Mouse (Mus musculus): Measurements from ENCODE around the gene Gpr146. TPM values are rescaled to one million over a fixed set of nuclear protein-coding genes. Genes with fewer than 3 reads are reported as not detected.

Gene Gpr146
- polyA plus RNA-seq, 1 experiment from 2014 or later = 1.4 TPM

DNA sequence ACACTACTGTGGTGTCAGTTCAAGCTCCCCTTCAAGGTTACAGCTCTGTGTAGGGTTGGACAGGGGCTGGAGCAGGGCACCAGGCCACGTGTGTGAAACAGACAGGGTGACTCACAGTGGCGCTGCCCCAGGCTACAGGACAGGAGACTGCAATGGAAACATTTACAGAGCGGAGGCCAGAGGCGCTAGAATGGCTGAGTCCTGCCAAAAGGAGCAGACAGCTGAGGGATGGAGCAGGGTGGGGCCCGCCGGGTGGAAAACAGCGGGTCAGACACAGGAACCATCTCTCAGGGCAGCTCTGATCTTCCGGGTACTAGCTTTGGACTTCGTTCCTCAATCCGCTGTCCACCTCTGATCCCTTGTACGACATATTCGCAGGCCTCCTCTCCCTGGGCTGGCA, 31.9 kb downstream of the Gpr146 start:
- 86% methylated on average over 12 of the region's 12 CpGs for WGBS
- no peaks in the 10 kb centered on the region for H3K36me3 ChIP-seq (replicated peaks)
- no peaks in the 10 kb centered on the region for H3K27me3 ChIP-seq
- H3K9me3 ChIP-seq = no peaks in the 10 kb centered on the region
- H3K4me1 ChIP-seq = peaks cover 7% of the 10 kb centered on the region
- no peak overlapping the region for H3K4me2 ChIP-seq
- no peak overlapping the region for H3K27ac ChIP-seq
- no peak overlapping the region for H3K9ac ChIP-seq
- ATAC-seq (ENCODE audit: low FRiP score) = no peak
- no peak overlapping the region for H3K4me3 ChIP-seq (replicated peaks)

DNA sequence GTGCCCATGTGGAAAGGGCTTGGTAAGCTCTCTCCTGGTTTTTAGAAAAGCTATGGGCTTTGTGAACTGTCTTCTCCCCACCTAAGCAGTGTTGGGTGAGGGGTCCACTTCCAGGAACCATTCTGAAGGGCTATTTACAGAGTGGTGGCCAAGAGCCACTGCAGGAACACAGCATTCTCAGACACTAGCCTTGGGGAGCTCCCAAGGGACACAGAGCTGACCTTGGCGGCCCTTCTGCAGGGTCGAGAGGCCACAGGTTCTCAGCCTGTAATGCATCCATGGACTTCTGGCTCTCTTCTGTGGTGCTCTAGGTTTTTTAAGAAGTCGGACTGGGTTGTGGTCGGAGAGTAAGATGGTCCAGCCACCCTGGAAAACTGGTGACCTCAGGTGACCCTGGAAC, 32.6 kb downstream of the Gpr146 start:
- H3K9me3 ChIP-seq = no peaks in the 10 kb centered on the region
- H3K27ac ChIP-seq = no peak overlapping the region
- H3K4me3 ChIP-seq (replicated peaks) = no peak overlapping the region
- H3K27me3 ChIP-seq = no peaks in the 10 kb centered on the region
- 89% methylated on average over 4 of the region's 4 CpGs for WGBS
- no peak overlapping the region for H3K9ac ChIP-seq
- H3K36me3 ChIP-seq (replicated peaks) = no peaks in the 10 kb centered on the region
- no peak overlapping the region for H3K4me2 ChIP-seq
- peaks cover 6% of the 10 kb centered on the region for H3K4me1 ChIP-seq
- no peak for ATAC-seq (ENCODE audit: low FRiP score)

DNA sequence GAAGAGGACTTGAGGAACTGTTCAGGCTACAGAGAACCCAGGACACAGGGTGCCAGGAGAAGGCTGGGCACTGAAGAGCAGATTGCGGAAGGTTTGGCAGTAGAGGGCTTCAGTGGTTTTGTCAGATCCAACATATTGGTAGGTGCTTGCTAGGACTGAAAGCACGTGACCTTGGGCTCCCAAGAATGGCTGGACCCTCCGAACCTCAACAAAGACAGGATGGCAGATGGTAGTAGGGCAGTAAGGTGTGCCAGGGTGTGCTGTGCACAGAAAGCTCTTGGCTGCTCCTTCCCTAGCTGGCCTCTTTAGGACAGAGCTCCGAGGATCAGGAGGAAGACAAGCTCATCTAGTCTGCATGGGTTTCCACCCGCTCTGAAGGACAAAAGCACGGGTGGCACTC, 33.6 kb downstream of the Gpr146 start:
- WGBS = 89% methylated on average over 6 of the region's 6 CpGs

DNA sequence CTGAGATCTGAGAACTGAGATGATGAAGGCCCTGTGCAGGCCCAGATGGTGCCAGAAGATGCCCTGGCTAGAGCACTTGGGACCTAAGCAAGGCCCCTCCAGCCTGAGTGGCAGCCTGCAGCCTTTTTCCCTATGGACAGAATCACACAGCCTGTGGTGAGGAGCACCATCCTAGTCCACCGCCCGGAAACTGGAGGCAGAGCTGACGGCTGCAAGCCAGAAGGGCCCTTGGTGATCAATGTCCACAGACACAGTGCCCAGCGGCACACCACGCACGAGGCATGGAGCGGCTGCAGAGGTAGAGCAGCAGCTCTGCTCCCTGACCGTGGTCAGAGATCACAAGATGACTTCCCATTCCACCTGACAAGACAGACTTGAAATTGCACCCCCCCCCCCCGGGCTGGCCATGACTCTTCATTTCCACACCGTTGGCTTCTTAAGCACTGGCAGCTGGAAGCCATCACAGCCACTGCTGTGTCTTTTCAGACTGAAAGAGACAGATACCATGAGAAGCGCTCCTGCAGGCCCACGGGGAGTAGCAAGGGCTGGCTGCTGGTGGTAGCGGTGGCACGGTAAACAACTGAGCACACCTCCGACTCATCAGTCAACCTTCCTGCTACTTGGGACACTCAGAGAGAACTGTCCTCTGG, 34.3 kb downstream of the Gpr146 start:
- Histone ChIP-seq H3K4me3 (replicated peaks) (no peak overlapping the region), H3K9ac (no peak overlapping the region), H3K9me3 (no peaks in the 10 kb centered on the region), H3K27me3 (no peaks in the 10 kb centered on the region), H3K36me3 (replicated peaks) (no peaks in the 10 kb centered on the region), H3K27ac (no peak overlapping the region), H3K4me1 (no peaks in the 10 kb centered on the region; the same call in 1 of the 2 replicates), H3K4me2 (no peak overlapping the region)
- WGBS = 89% methylated on average over 15 of the region's 15 CpGs
- no peak for ATAC-seq (ENCODE audit: low FRiP score)

More for the DNA sequence above, 33.6 kb downstream of the Gpr146 start:
- no peaks in the 10 kb centered on the region for H3K36me3 ChIP-seq (replicated peaks)
- ATAC-seq (ENCODE audit: low FRiP score) = no peak
- H3K9ac ChIP-seq = no peak overlapping the region
- H3K4me1 ChIP-seq = no peaks in the 10 kb centered on the region; the same call in 1 of the 2 replicates
- no peak overlapping the region for H3K4me2 ChIP-seq
- no peak overlapping the region for H3K27ac ChIP-seq
- no peaks in the 10 kb centered on the region for H3K27me3 ChIP-seq
- no peaks in the 10 kb centered on the region for H3K9me3 ChIP-seq
- no peak overlapping the region for H3K4me3 ChIP-seq (replicated peaks)

DNA sequence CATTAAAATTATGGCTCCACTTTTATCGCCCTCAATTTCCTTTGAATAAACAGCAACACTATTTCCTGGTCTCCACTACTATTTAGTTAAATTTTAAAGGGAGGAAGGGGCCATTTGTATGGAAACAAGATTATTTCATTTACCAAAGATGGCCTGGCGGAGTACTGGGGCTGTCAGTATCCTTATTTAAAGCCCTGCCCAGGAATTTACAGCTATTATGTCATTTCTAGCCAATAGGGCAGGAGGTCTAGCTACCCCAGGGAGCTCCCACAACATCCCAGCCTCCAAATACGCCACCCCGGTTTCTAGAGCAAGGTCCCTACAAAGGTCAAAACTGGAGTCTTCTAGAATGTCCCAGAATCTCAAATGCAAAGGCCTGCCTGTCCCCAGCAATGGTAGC, 36.0 kb downstream of the Gpr146 start:
- no peaks in the 10 kb centered on the region for H3K9me3 ChIP-seq
- WGBS = 86% methylated on average over 4 of the region's 4 CpGs
- no peaks in the 10 kb centered on the region for H3K27me3 ChIP-seq
- H3K27ac ChIP-seq = no peak overlapping the region
- H3K4me1 ChIP-seq = peaks cover 7% of the 10 kb centered on the region
- ATAC-seq (ENCODE audit: low FRiP score) = no peak
- no peak overlapping the region for H3K4me2 ChIP-seq
- H3K36me3 ChIP-seq (replicated peaks) = no peaks in the 10 kb centered on the region
- no peak overlapping the region for H3K4me3 ChIP-seq (replicated peaks)
- H3K9ac ChIP-seq = no peak overlapping the region

DNA sequence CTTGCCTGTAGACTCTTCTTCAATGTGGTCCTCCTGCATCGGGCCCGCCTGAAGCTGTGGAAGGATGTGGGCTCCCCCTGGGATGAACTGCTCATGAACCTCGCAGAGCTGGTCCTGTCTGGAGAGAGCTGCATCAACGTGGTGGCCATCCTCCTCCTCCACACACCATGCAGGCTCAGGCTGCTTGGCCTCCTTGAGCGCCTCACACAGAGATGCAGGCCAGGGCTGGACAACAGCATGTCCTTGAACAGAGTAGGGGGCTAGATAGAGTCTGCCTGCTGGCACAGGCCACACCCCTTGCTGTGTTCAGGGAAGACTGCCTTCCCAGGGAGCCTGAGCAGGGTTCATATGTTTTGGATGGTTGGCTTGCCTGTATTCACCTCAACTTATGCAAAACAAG, 37.5 kb downstream of the Gpr146 start:
- H3K27ac ChIP-seq = no peak overlapping the region
- peaks cover 18% of the 10 kb centered on the region for H3K4me1 ChIP-seq
- no peak overlapping the region for H3K9ac ChIP-seq
- H3K4me2 ChIP-seq = no peak overlapping the region
- H3K27me3 ChIP-seq = no peaks in the 10 kb centered on the region
- no peak overlapping the region for H3K4me3 ChIP-seq (replicated peaks)
- WGBS = 91% methylated on average over 5 of the region's 5 CpGs
- no peaks in the 10 kb centered on the region for H3K36me3 ChIP-seq (replicated peaks)
- H3K9me3 ChIP-seq = no peaks in the 10 kb centered on the region
- no peak for ATAC-seq (ENCODE audit: low FRiP score)

DNA sequence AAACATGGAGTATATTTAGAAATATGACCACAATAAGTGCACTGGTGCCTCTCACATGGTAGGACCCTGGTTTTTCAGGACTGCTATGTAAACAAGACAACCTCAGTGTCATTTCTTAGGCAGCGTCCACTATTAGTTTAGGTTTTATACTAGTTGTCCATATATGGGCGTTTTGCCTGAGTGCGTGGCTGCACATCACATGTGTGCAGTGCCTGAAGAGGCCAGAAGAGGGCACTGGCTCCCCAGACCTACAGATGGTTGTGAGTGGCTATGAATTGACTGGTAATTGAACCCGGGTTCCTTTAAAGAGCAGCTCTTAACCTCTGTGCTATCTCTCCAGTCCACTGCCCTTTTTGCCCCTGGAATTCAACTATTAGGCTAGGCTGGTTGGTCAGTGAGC, 39.4 kb downstream of the Gpr146 start:
- no peaks in the 10 kb centered on the region for H3K9me3 ChIP-seq
- no peak for ATAC-seq (ENCODE audit: low FRiP score)
- WGBS = 92% methylated on average over 4 of the region's 4 CpGs
- H3K27ac ChIP-seq = no peak overlapping the region
- H3K9ac ChIP-seq = no peak overlapping the region
- H3K4me2 ChIP-seq = no peak overlapping the region
- no peak overlapping the region for H3K4me3 ChIP-seq (replicated peaks)
- H3K4me1 ChIP-seq = peaks cover 22% of the 10 kb centered on the region
- H3K27me3 ChIP-seq = no peaks in the 10 kb centered on the region
- no peaks in the 10 kb centered on the region for H3K36me3 ChIP-seq (replicated peaks)

DNA sequence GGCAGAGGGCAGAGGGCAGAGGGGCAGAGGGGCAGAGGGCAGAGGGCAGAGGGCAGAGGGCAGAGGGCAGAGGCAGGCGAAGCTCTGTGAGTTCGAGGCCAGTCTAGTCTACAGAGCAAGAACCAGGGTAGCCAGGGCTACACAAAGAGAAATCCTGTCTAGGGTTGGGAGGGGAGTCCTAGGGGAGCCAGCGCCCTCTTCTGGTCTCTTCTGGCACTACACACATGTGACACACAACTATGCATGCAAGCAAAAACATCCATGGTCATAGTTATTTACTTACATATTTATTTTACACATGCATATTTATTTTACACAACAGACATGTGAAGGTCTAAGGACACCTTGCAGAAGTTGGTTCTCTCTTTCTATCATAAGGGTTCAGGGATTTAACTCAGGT, 40.0 kb downstream of the Gpr146 start:
- WGBS = 89% methylated on average over 3 of the region's 3 CpGs
- Histone ChIP-seq H3K9me3 (no peaks in the 10 kb centered on the region), H3K4me1 (peaks cover 27% of the 10 kb centered on the region)

DNA sequence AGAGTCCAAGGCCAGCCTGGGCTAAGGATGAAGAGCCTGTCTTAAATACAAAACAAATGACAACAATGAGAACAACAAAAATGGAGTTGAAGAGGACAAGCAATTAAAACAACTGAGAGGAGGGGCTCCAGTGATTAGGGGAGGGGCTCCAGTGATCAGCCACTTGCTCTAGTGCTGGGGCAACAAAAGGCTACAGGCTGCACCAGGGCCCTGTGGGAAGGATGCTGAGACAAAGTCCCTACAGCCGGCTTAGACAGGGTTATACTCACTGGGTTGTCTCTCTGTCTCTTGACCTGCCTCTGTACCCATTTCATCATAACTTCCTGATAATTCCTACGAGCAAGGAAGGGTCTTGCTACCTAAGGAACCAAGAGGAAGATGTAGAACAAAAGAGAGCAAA, 40.6 kb downstream of the Gpr146 start:
- H3K9me3 ChIP-seq = no peaks in the 10 kb centered on the region
- H3K27ac ChIP-seq = peak overlapping the region; percentile 70
- no peaks in the 10 kb centered on the region for H3K27me3 ChIP-seq
- no peak overlapping the region for H3K4me3 ChIP-seq (replicated peaks)
- no peaks in the 10 kb centered on the region for H3K36me3 ChIP-seq (replicated peaks)
- peaks cover 33% of the 10 kb centered on the region for H3K4me1 ChIP-seq
- ATAC-seq (ENCODE audit: low FRiP score) = no peak
- 61% methylated on average over 2 of the region's 2 CpGs for WGBS
- H3K4me2 ChIP-seq = no peak overlapping the region
- H3K9ac ChIP-seq = no peak overlapping the region

More for the DNA sequence above, 40.0 kb downstream of the Gpr146 start:
- Histone ChIP-seq H3K27ac (no peak overlapping the region), H3K27me3 (no peaks in the 10 kb centered on the region), H3K4me2 (no peak overlapping the region), H3K9ac (no peak overlapping the region), H3K4me3 (replicated peaks) (no peak overlapping the region), H3K36me3 (replicated peaks) (no peaks in the 10 kb centered on the region)
- ATAC-seq (ENCODE audit: low FRiP score) = no peak

DNA sequence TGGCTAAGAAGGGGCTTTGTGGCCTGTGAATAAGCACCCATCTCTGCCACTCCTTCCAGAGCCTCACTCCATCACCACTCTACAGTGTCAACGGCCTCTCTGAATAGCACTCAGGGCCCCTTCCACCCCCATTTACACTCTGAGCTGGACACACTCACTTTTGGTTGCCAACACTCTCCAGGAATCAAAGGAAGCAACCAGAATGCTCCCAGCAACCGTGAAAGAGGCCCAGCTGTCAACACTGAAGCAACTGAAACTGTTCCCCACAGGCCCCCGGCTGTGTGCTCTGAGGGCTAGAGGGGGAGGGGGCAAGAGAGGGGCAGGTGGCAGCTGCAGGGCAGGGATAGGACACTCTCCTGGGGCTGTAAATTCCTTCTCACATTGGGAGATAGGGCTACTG, 41.1 kb downstream of the Gpr146 start:
- no peaks in the 10 kb centered on the region for H3K9me3 ChIP-seq
- peak; percentile 57; the same call in 1 of the 2 replicates for ATAC-seq (ENCODE audit: low FRiP score)
- 0 out of 2 replicates have a peak overlapping the region, but pooled peaks have one; percentile 29 for H3K9ac ChIP-seq
- no peak overlapping the region for H3K4me3 ChIP-seq (replicated peaks)
- peaks cover 39% of the 10 kb centered on the region for H3K4me1 ChIP-seq
- no peaks in the 10 kb centered on the region for H3K27me3 ChIP-seq
- no peak overlapping the region for H3K4me2 ChIP-seq
- no peaks in the 10 kb centered on the region for H3K36me3 ChIP-seq (replicated peaks)
- H3K27ac ChIP-seq = peak overlapping the region; percentile 70
- WGBS = 14% methylated on average over 3 of the region's 3 CpGs

DNA sequence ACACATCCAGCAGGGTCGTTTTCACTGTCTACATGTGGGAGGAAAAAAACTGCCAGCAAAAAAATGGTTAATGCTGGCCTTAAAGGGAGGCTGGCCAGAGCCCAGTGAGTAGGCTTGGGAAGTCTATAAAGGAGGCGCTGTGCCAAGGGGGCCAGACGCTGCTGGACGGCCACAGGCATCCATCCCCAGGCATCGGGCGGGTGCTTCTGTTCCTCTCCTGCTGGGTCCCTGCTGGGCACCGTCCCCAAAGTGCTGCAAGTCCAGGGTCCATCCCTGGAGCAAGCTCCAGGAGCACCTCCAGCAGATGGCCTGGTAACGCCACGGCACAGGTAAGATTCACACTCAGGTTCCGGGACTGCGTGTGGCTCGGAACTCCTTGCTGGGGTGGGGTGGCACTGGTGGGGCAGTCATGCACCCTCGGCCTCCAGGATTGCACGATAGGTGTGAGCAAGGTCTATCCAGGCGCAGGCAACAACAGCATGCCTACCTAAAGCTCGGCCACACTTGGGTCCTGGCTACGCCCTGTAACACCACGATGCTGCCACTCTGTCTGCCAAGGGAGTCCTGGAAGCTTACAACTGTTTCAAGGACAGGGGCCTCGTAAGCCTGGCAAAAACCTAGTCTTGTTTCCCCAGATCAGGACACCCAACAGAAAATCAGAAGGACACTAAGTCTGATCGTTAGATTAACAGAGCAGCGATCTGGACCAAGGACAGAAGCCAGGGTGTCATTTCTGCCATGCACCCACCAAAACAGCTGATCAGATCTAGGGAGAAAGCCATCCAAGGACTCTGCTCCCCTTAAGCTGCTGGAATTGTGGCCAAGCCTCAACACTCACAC, 45.7 kb downstream of the Gpr146 start, which contains the start of gene Gper1:
TSS of gene Gper1 (plus strand) at position 126 of the 840 bp plus-strand sequence.
- 55% methylated on average over 21 of the region's 21 CpGs for WGBS
- Histone ChIP-seq H3K9me3 (no peaks in the 10 kb centered on the region), H3K27ac (peak within 1 kb of the TSS; percentile 25; the same call in 1 of the 2 replicates), H3K4me3 (replicated peaks) (peak within 1 kb of the TSS; percentile 19), H3K36me3 (replicated peaks) (no peaks in the 10 kb centered on the region), H3K27me3 (no peaks in the 10 kb centered on the region), H3K4me1 (peaks cover 42% of the 10 kb centered on the region), H3K4me2 (peak within 1 kb of the TSS; percentile 25), H3K9ac (peak within 1 kb of the TSS; percentile 42; the same call in 1 of the 2 replicates)
- peak; percentile 42; the same call in 1 of the 2 replicates for ATAC-seq (ENCODE audit: low FRiP score)

DNA sequence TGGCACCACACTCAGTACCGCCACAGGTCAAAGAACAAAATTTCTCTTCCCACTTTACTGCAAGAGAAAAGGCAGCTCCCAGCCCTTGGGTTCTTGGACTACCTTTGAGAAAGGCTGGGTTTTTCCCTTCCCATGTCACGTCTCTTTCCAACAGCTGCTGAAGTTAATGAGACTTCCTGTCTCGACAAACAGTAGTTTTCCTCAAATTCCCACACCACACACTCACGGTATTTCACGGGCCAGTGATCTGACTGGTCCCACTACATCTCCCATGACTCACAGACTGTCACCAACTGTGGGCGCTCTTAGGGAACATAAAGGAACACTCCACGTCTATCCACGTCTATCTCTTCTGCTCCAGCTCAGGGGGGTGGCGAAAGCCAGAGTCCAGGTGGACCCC, 47.7 kb downstream of the Gpr146 start:
- no peaks in the 10 kb centered on the region for H3K36me3 ChIP-seq (replicated peaks)
- H3K9me3 ChIP-seq = no peaks in the 10 kb centered on the region
- peaks cover 40% of the 10 kb centered on the region for H3K4me1 ChIP-seq
- no peak overlapping the region for H3K27ac ChIP-seq
- H3K4me2 ChIP-seq = no peak overlapping the region
- no peak overlapping the region for H3K9ac ChIP-seq
- no peak overlapping the region for H3K4me3 ChIP-seq (replicated peaks)
- ATAC-seq (ENCODE audit: low FRiP score) = no peak
- H3K27me3 ChIP-seq = no peaks in the 10 kb centered on the region
- 88% methylated on average over 9 of the region's 9 CpGs for WGBS
